8 mouse cellular contexts compared by ENCODE assay signal in the genomic region with DNA sequence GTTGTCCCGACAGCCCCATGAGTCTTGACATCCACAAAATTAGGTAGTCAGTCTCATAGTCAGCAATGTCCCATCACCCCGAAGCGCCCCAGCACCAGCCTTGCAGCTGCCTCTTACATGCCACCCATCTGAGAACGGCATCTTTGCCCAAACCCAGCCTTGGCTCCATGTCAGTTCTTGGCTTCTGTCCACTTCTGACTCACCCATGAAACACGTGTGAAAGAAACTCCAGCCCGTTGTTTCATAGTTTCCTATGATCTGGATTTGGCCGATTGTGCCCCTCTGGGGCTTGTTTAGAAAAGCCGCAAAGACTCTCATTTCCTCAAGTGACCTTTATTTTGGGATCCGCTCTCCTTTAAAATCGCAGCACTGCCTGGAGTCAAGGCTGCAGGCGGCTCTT. TPM values are rescaled to one million over a fixed set of nuclear protein-coding genes. Genes with fewer than 3 reads are reported as not detected.
DNase-seq lines count a peak whose midpoint lies in the region; ATAC-seq and TF ChIP-seq lines count a peak whose summit lies in the region.

No protein-coding gene starts in this region.

- H3K4me3 ChIP-seq in embryonic facial prominence, embryonic 14.5 days (ENCODE audit: low read depth, low read length) = no peak overlapping the region
- no peak overlapping the region for H3K4me3 ChIP-seq in embryonic facial prominence, embryonic 10.5 days
- H3K4me3 ChIP-seq in lung, adult 2 months (replicated peaks; ENCODE audit: extremely low read depth, low read depth, low read length) = no peak overlapping the region

- no peak overlapping the region for H3K4me2 ChIP-seq in embryonic facial prominence, embryonic 14.5 days (ENCODE audit: low read depth, low read length)

- no peaks in the 10 kb centered on the region for H3K9me3 ChIP-seq in embryonic facial prominence, embryonic 14.5 days (ENCODE audit: control insufficient read depth, low read length)
- H3K9me3 ChIP-seq in embryonic facial prominence, embryonic 10.5 days = no peaks in the 10 kb centered on the region

- 65% methylated on average over 11 of the region's 11 CpGs for WGBS in embryonic facial prominence, embryonic 14.5 days
- WGBS in embryonic facial prominence, embryonic 10.5 days = 92% methylated on average over 11 of the region's 11 CpGs
- WGBS in lung, adult 2 months = 20% methylated on average over 11 of the region's 11 CpGs

- no peak overlapping the region for H3K9ac ChIP-seq in embryonic facial prominence, embryonic 14.5 days (ENCODE audit: low read depth, low read length)

- H3K27ac ChIP-seq in embryonic facial prominence, embryonic 14.5 days (replicated peaks; ENCODE audit: low read depth, low read length) = no peak overlapping the region
- no peak overlapping the region for H3K27ac ChIP-seq in embryonic facial prominence, embryonic 10.5 days (replicated peaks)

- DNase-seq in embryonic facial prominence, embryonic 14.5 days (ENCODE audit: low spot score) = peak; percentile 65
- DNase-seq in embryonic facial prominence, embryonic 10.5 days (ENCODE audit: low spot score) = no peak
- DNase-seq in right cerebral cortex, adult 18-20 months = peak; percentile 46
- DNase-seq in right cerebral cortex, postnatal 25 days = no peak
- DNase-seq in gastrocnemius, postnatal 14 days = peak; percentile 73
- DNase-seq in lung, adult 2 months = peak; percentile 66
- DNase-seq in embryo, embryonic 10.5 days (ENCODE audit: low spot score) = no peak

- peaks cover 16% of the 10 kb centered on the region for H3K36me3 ChIP-seq in embryonic facial prominence, embryonic 14.5 days (ENCODE audit: control insufficient read depth, insufficient read depth, low read length)
- peaks cover 51% of the 10 kb centered on the region for H3K36me3 ChIP-seq in embryonic facial prominence, embryonic 10.5 days (replicated peaks)

- no peaks in the 10 kb centered on the region for H3K27me3 ChIP-seq in embryonic facial prominence, embryonic 14.5 days (replicated peaks; ENCODE audit: control insufficient read depth, insufficient read depth, low read length)
- H3K27me3 ChIP-seq in embryonic facial prominence, embryonic 10.5 days (replicated peaks; ENCODE audit: low read depth, poor library complexity, severe bottlenecking) = no peaks in the 10 kb centered on the region

- no peak for TF ChIP-seq CTCF in lung, adult 2 months (IDR thresholded peaks at IDR 0.05; ENCODE audit: insufficient read depth, low read length)

- intact Hi-C loops in gastrocnemius, postnatal 14 days (cut with DNase I; ENCODE audit: low total_unique reads) = no loop called here

- no peak for TF ChIP-seq POLR2A in lung, adult 2 months (IDR thresholded peaks at IDR 0.05; ENCODE audit: borderline replicate concordance, extremely low read depth, low read depth, low read length)

- ATAC-seq in embryonic facial prominence, embryonic 14.5 days (ENCODE audit: low read depth) = no peak
- ATAC-seq in megakaryocyte progenitor cell, adult 5-6 weeks (replicated peaks; ENCODE audit: poor library complexity) = no peak

- peaks cover 27% of the 10 kb centered on the region for H3K4me1 ChIP-seq in embryonic facial prominence, embryonic 14.5 days (ENCODE audit: control insufficient read depth, insufficient read depth, low read length)
- H3K4me1 ChIP-seq in embryonic facial prominence, embryonic 10.5 days = peaks cover 50% of the 10 kb centered on the region
- peaks cover 31% of the 10 kb centered on the region for H3K4me1 ChIP-seq in lung, adult 2 months (ENCODE audit: control insufficient read depth, insufficient read depth, low read length)

RNA-seq across cellular contexts. Expression of gene Tmem120a, which starts 22.1 kb away (rescaled TPM):
- polyA plus RNA-seq in embryonic facial prominence, embryonic 14.5 days (2014; fragmentation: Nextera tagmentation; extraction: Ambion mirVana) = 36.7 and 42.2 TPM in 2 replicates
- 54.7 and 59.3 TPM in 2 replicates for polyA plus RNA-seq in embryonic facial prominence, embryonic 10.5 days (2016; fragmentation: Nextera tagmentation; extraction: Ambion mirVana)
- 1 to 10 TPM; 3.8 to 5.2 TPM for total RNA-seq in gastrocnemius, postnatal 14 days (2021)
- 24.6 and 31.0 TPM in 2 replicates for polyA plus RNA-seq in lung, adult 2 months (2012; rRNA removed)
- total RNA-seq in megakaryocyte progenitor cell, adult 5-6 weeks (2015) = 8.5 and 11.6 TPM in 2 replicates
- 8.2 and 19.1 TPM in 2 replicates for total RNA-seq in megakaryocyte progenitor cell, adult 5-6 weeks (2017)

RNA-seq across cellular contexts. Expression of gene Por, which starts 52.3 kb away (rescaled TPM):
- 61.8 and 61.9 TPM in 2 replicates for polyA plus RNA-seq in embryonic facial prominence, embryonic 14.5 days (2014; fragmentation: Nextera tagmentation; extraction: Ambion mirVana)
- polyA plus RNA-seq in embryonic facial prominence, embryonic 10.5 days (2016; fragmentation: Nextera tagmentation; extraction: Ambion mirVana) = 97.3 and 103 TPM in 2 replicates
- 10 to 100 TPM; 18.7 to 19.4 TPM for total RNA-seq in gastrocnemius, postnatal 14 days (2021)
- 487 and 521 TPM in 2 replicates for polyA plus RNA-seq in lung, adult 2 months (2012; rRNA removed)
- 12.7 and 21.3 TPM in 2 replicates for total RNA-seq in megakaryocyte progenitor cell, adult 5-6 weeks (2015)
- 25.2 and 36.5 TPM in 2 replicates for total RNA-seq in megakaryocyte progenitor cell, adult 5-6 weeks (2017)

RNA-seq across cellular contexts. Expression of gene Styxl1, which starts 56.1 kb away (rescaled TPM):
- polyA plus RNA-seq in embryonic facial prominence, embryonic 14.5 days (2014; fragmentation: Nextera tagmentation; extraction: Ambion mirVana) = 0.54 and 0.90 TPM in 2 replicates
- polyA plus RNA-seq in embryonic facial prominence, embryonic 10.5 days (2016; fragmentation: Nextera tagmentation; extraction: Ambion mirVana) = 0.30 and 0.31 TPM in 2 replicates
- total RNA-seq in gastrocnemius, postnatal 14 days (2021) = not detected
- 1.1 and 1.4 TPM in 2 replicates for polyA plus RNA-seq in lung, adult 2 months (2012; rRNA removed)
- not detected in 2 replicates for total RNA-seq in megakaryocyte progenitor cell, adult 5-6 weeks (2015)
- total RNA-seq in megakaryocyte progenitor cell, adult 5-6 weeks (2017) = not detected in 2 replicates

RNA-seq across cellular contexts. Expression of gene Mdh2, which starts 56.2 kb away (rescaled TPM):
- polyA plus RNA-seq in embryonic facial prominence, embryonic 14.5 days (2014; fragmentation: Nextera tagmentation; extraction: Ambion mirVana) = 481 and 483 TPM in 2 replicates
- polyA plus RNA-seq in embryonic facial prominence, embryonic 10.5 days (2016; fragmentation: Nextera tagmentation; extraction: Ambion mirVana) = 603 and 625 TPM in 2 replicates
- 1,000 to 10,000 TPM; 1,031 to 1,199 TPM for total RNA-seq in gastrocnemius, postnatal 14 days (2021)
- 257 and 344 TPM in 2 replicates for polyA plus RNA-seq in lung, adult 2 months (2012; rRNA removed)
- 415 and 419 TPM in 2 replicates for total RNA-seq in megakaryocyte progenitor cell, adult 5-6 weeks (2015)
- 185 and 192 TPM in 2 replicates for total RNA-seq in megakaryocyte progenitor cell, adult 5-6 weeks (2017)

Comparison
In these comparisons a context has a peak if more than half of its experiments do, and no peak if none do; other contexts are left out.
1. DNase-seq: peak in embryonic facial prominence, embryonic 14.5 days (single experiment), right cerebral cortex, adult 18-20 months (single experiment), gastrocnemius, postnatal 14 days (single experiment) and lung, adult 2 months (single experiment); none in embryonic facial prominence, embryonic 10.5 days (single experiment), right cerebral cortex, postnatal 25 days (single experiment) and embryo, embryonic 10.5 days (single experiment).